Mouse (Mus musculus) erythroblast, embryonic 14.5 days (primary cell): ENCODE data around the gene Arpc1b.

Experiments used
- GATA1 ChIP-seq: IDR thresholded peaks from 2 replicates; pipeline ENCODE4 v1.6.1; 2012; ENCODE audit warnings: low read length, inconsistent platforms, mixed read lengths
- TAL1 ChIP-seq: IDR thresholded peaks from 3 replicates; pipeline ENCODE4 v1.6.1; 2012; ENCODE audit warnings: low read length, inconsistent platforms, mixed read lengths

- TF ChIP-seq TAL1: no peak
- TF ChIP-seq GATA1: no peak
Measured at GRCm38 (mm10) chr5:145116916-145117315, 2.9 kb downstream of the Arpc1b start.
